Mouse (Mus musculus) adrenal gland, postnatal 14 days (tissue): Measurements from ENCODE around the gene Vil1. TPM values are rescaled to one million over a fixed set of nuclear protein-coding genes. Genes with fewer than 3 reads are reported as not detected.

Experiments
- DNase-seq: peaks from one replicate; pipeline ENCODE4 v3.0.0; 2021; ENCODE audit warnings: mixed read lengths
- microRNA-seq, 2 experiments: library from miRNA; unstranded; fragments of <30 nt; microRNA quantifications; one replicate each; pipeline ENCODE4 v1.2.0; 2021
- total RNA-seq: library from RNA; stranded (reverse); gene quantifications from 2 replicates; pipeline ENCODE4 v1.2.3, GENCODE M21; 2021

The Vil1 gene
- total RNA-seq, 1 experiment from 2014 or later = 3.0 TPM

- no peak for DNase-seq
These were observed 3.5 kb downstream of the Vil1 start for GRCm38 (mm10) chr1:74412711-74413110.

- peak; percentile 82 for DNase-seq
These were observed 6.0 kb downstream of the Vil1 start for GRCm38 (mm10) chr1:74415143-74415542.

DNA sequence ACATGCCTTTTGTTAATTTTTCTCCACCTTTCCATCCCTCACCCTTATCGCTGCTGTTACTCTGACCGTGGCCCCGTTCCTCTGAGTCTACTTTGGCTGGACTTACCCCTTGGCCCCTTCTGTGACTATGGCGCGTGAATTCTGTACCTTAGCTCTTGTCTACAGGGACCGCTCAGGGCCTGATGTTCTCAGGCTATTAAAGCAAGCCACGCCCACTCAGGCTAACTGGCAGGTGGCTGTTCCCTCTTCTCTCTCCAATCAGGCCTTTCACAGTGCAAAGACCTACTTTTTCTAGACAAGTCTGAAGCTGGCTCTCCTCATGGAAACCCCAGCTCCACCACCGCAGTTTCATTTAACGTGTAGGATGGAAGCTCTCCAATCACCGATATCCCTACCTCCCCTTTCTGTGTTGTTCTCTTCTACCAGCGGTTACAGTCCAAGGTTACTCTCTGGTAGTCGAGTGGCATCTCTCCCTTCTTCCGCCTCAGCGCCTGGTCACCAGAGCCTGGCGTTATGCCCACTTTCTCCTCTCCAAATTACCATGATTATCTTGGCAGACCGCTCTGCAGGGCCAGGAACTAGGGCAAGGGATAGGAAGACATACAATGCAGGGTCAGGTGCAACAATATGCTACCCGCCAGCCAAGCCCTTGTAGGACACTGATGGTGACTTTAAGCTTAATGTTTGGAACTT lies 9.7 kb downstream of the Vil1 start:
- peak; percentile 77 for DNase-seq

GRCm38 (mm10) chr1:74419440-74419794 lies 10.2 kb downstream of the Vil1 start:
- peak; percentile 45 for DNase-seq

GRCm38 (mm10) chr1:74423147-74423546 lies 14.0 kb downstream of the Vil1 start:
- no peak for DNase-seq

DNA sequence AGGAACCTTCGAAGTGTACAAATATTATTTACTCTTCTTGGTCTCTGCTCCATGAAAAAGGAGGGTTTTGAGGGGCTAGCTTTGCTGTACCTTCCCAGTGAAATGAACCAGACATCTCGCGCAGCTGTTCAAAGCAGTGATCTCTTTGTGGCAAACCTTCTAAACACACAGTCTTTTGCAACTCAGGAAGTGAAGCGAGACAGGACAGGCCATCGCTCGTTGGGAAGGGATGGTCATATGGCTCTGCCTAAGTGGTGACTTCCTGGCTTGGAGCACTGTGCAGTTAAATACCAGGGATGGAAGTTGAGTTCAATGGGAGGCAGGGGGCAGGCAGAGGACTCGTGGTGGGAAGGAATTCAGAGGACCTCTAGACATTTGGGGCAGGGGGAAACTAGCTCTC lies 16.7 kb downstream of the Vil1 start:
- no peak for DNase-seq

DNA sequence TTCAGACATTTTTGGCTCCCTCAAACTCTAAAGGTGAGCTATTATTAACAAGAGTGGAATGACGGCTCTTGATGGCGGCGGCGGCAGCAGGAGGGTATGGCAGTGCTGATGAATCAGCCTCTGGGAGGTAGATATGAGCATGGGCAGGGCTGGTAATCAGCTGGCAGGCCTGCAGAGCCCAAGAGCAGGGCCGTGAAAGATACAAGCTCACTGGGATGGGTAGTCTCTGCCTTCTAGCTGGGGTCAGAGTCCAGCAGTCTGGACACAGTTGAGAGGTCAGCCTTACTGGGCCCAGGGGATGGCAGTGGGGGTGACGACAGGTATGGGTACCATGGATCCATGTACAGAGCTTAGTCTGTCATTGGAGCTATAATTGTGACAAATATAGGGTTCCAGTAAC lies 24.0 kb downstream of the Vil1 start:
- no peak for DNase-seq

DNA sequence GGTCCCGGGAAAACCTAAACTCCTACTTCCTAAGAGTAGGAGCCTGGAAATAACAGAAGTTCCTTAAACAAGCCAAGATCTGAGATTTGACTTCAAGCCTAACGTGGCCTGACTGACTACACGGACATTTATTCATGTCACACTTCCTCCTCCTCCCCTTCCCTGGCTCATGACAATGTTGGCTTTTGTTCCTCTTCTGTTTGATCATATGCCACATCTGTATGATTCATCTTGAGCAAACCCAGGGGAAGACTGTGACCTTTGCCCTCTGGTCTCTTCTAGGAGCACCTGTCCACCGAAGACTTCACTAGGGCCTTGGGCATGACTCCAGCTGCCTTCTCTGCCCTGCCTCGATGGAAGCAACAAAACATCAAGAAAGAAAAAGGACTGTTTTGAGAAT lies 25.4 kb downstream of the Vil1 start:
- DNase-seq = no peak

DNA sequence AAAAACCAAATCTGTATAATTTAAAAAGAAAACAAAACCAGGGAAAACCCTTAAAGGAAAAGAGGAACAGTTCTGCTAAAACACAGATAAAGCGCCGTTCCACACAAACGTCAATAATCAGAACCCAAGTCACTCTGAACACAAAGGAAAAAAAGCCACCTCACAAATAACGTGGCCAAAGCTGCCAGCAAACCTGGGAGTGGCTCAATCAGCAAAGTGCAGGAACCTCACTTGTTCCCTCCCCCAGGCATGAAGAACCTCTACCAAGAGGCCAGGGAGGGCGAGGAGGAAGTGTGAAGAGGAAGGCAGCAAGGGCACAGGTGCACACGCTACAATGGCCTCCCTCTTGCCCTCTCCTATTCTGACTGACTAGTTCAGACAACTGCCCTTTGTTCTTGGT lies 26.4 kb downstream of the Vil1 start:
- DNase-seq = no peak

GRCm38 (mm10) chr1:74437702-74438427 lies 28.7 kb downstream of the Vil1 start:
- DNase-seq = peak; percentile 87

- no peak for DNase-seq
These were observed 30.1 kb downstream of the Vil1 start for GRCm38 (mm10) chr1:74439166-74439876.

GRCm38 (mm10) chr1:74444538-74444937 lies 35.4 kb downstream of the Vil1 start:
- DNase-seq = no peak

DNA sequence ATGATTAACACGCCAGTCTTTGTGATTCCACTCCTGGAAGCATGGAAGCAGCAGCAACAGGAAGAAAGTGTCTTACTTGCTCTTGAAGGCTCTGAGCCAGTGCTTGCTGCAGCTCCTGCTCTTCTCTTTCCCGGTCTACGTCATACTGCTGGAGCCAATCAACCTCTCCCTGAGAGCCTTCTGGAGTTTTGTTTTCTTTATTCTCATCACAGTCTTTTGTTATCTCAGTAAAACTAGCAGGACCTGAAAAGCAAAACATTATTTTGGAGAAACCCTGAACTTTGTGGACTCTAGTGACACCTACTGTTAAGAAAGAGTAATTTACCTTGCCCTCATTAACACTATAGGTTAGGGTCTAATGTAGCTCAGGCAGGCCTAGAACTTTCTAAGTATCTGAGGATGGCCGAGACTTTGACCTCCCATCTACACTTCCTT lies 43.5 kb downstream of the Vil1 start:
- DNase-seq = no peak

DNA sequence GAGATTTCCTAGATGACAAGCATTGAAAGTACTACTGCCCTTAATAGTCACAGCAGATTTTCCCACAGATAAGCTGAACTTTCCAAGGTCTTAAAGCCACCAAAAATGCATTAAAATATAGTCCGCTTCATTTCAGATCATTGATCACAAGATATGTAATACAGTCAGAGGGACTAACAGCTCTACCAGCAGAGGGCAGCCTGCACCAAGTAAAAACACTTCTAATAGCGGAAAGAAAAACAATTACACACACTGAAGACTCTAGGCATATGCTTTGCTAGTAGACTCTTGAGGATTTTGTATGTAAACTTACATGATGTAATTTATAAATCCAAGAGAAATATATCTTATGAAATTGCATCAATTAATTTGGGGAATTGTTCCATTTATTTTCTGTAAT lies 51.1 kb downstream of the Vil1 start:
- peak; percentile 69 for DNase-seq

Small RNA genes within 50 kb of the gene (microRNA-seq; reads per million reads assigned to microRNA genes)
- gene Mir26b = 44,595 to 58,804 reads per million in 2 experiments

Other genes starting within 250 kb of the Vil1 start
- gene Cxcr1, start 214.7 kb upstream of the Vil1 start, total RNA-seq = not detected in 2 replicates
- gene Arpc2, start 173.3 kb upstream of the Vil1 start, total RNA-seq = 177 and 194 TPM in 2 replicates
- gene Gpbar1, start 130.8 kb upstream of the Vil1 start, total RNA-seq = not detected in 2 replicates
- gene Aamp, start 124.6 kb upstream of the Vil1 start, total RNA-seq = 155 and 165 TPM in 2 replicates
- gene Pnkd, start 124.4 kb upstream of the Vil1 start, total RNA-seq = 111 and 115 TPM in 2 replicates
- gene Tmbim1, start 103.8 kb upstream of the Vil1 start, total RNA-seq = 66.7 and 82.3 TPM in 2 replicates
- 0.15 and 0.45 TPM in 2 replicates for gene Catip, start 47.3 kb upstream of the Vil1 start, total RNA-seq
- gene Slc11a1, start 34.2 kb upstream of the Vil1 start, total RNA-seq = 5.3 and 6.9 TPM in 2 replicates
- gene Ctdsp1, start 17.9 kb upstream of the Vil1 start, total RNA-seq = 128 and 130 TPM in 2 replicates
- 30.8 and 32.2 TPM in 2 replicates for gene Cnot9, start 96.7 kb downstream of the Vil1 start, total RNA-seq
- 0.34 and 0.44 TPM in 2 replicates for gene Plcd4, start 133.5 kb downstream of the Vil1 start, total RNA-seq
- 17.0 and 19.6 TPM in 2 replicates for gene Usp37, start 134.9 kb downstream of the Vil1 start, total RNA-seq
- 14.6 and 16.1 TPM in 2 replicates for gene Zfp142, start 178.9 kb downstream of the Vil1 start, total RNA-seq
- 26.1 and 29.0 TPM in 2 replicates for gene Bcs1l, start 178.9 kb downstream of the Vil1 start, total RNA-seq
- gene Rnf25, start 192.0 kb downstream of the Vil1 start, total RNA-seq = 37.9 and 40.4 TPM in 2 replicates
- 3.2 and 4.5 TPM in 2 replicates for gene Stk36, start 192.1 kb downstream of the Vil1 start, total RNA-seq